Mouse (Mus musculus) C2C12 (cell line): ENCODE data around the gene Ifnar1. TPM values are rescaled to one million over a fixed set of nuclear protein-coding genes. Genes with fewer than 3 reads are reported as not detected.

Source experiments
- H3K27me3 ChIP-seq: one replicate; pipeline ENCODE4 v1.6.1; 2011; ENCODE audit not compliant: control insufficient read depth, insufficient read depth, insufficient read length
- H3K36me3 ChIP-seq: one replicate; pipeline ENCODE4 v1.6.1; 2011; ENCODE audit not compliant: control insufficient read depth, insufficient read depth
- H3K4me3 ChIP-seq: one replicate; pipeline ENCODE4 v1.5.1; 2011; ENCODE audit warnings: mild to moderate bottlenecking, control low read depth; ENCODE audit not compliant: poor library complexity, insufficient read depth, severe bottlenecking
- H3K79me2 ChIP-seq: one replicate; pipeline ENCODE4 v1.6.1; 2011; ENCODE audit not compliant: control insufficient read depth, insufficient read depth
- H3K79me3 ChIP-seq: one replicate; pipeline ENCODE4 v1.6.1; 2011; ENCODE audit warnings: low read depth, control low read depth
- H3ac ChIP-seq: one replicate; pipeline ENCODE3; 2011; ENCODE audit warnings: low read depth; ENCODE audit not compliant: control insufficient read depth, insufficient read length
- CEBPB ChIP-seq: IDR thresholded peaks from one replicate; pipeline ENCODE4 v1.6.1; 2011; ENCODE audit warnings: low read depth, mild to moderate bottlenecking, control low read depth, moderate library complexity
- CTCF ChIP-seq: IDR thresholded peaks from one replicate; pipeline ENCODE4 v1.5.1; 2011; ENCODE audit not compliant: control insufficient read depth, insufficient read depth, insufficient read length
- FOSL1 ChIP-seq: IDR thresholded peaks from one replicate; pipeline ENCODE4 v1.8.0; 2011; ENCODE audit warnings: mild to moderate bottlenecking, low read length; ENCODE audit not compliant: poor library complexity, insufficient read depth, severe bottlenecking
- MAX ChIP-seq: IDR thresholded peaks from one replicate; pipeline ENCODE4 v1.6.1; 2011; ENCODE audit warnings: mild to moderate bottlenecking, control low read depth
- MYOD1 ChIP-seq: IDR thresholded peaks from one replicate; pipeline ENCODE4 v1.6.1; 2011; ENCODE audit warnings: low read depth; ENCODE audit not compliant: control insufficient read depth, insufficient read length
- MYOG ChIP-seq: IDR thresholded peaks from one replicate; pipeline ENCODE4 v1.6.1; 2011; ENCODE audit not compliant: control insufficient read depth, insufficient read length; ENCODE audit errors: extremely low read depth
- USF1 ChIP-seq: IDR thresholded peaks from one replicate; pipeline ENCODE4 v1.6.1; 2011; ENCODE audit warnings: low read depth, mild to moderate bottlenecking, control low read depth, moderate library complexity
- polyA plus RNA-seq: library from polyadenylated mRNA; unstranded; fragments of >200 nt; fragmentation: generic; extraction: Trizol; gene quantifications from one replicate; pipeline ENCODE4 v1.2.1, GENCODE M21; 2012; ENCODE audit warnings: missing spikeins

The Ifnar1 gene
- polyA plus RNA-seq, 1 experiment: 18.1 TPM

DNA sequence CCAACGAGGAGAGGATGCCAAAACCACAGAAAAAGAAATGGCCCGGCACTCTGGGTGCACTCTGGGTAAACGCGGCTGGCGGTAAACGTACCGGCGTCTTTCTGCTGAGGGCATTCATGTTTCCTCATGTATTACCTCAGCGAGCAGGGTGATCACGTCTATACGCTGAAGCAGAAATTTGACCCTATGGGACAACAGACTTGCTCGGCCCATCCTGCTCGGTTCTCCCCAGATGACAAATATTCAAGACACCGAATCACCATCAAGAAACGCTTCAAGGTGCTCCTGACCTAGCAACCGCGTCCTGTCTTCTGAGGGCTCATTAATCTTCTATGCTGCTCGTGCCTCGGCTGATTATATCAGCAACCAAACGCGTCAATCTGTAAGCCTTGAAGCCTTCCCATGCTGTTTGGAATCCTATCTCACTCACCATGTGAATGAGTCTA lies 26.7 kb upstream of the Ifnar1 start:
- no peaks in the 10 kb centered on the region for H3K27me3 ChIP-seq
- TF ChIP-seq MAX: no peak
- no peak for TF ChIP-seq MYOD1
- TF ChIP-seq CTCF: no peak
- no peak for TF ChIP-seq FOSL1
- no peak for TF ChIP-seq CEBPB
- no peak for TF ChIP-seq USF1
- no peak for TF ChIP-seq MYOG

DNA sequence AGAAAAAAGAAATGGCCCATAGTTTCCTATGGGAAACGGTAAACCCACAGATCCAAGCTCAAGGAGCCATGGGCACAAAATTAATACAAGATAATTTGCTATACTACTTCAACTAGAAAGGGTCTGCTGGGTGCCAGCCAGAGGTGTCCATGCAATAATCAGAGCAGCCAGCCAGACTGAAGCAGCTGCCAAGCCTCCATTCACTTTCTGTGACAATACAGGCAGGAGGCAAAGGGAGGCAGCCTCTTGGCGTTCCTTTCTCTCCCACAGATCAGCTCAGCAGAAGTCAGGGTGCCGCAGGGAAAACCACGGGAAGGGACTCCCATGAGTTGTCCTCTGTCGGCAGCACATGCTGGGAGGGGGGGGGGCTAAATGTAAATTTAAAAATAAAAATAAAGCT lies 26.1 kb upstream of the Ifnar1 start:
- no peaks in the 10 kb centered on the region for H3K79me3 ChIP-seq
- no peak overlapping the region for H3ac ChIP-seq
- H3K27me3 ChIP-seq: no peaks in the 10 kb centered on the region
- no peaks in the 10 kb centered on the region for H3K36me3 ChIP-seq
- no peak for TF ChIP-seq USF1
- TF ChIP-seq MYOG: no peak
- no peak for TF ChIP-seq MAX
- TF ChIP-seq MYOD1: no peak
- TF ChIP-seq CEBPB: no peak
- TF ChIP-seq FOSL1: no peak
- no peak for TF ChIP-seq CTCF
- no peaks in the 10 kb centered on the region for H3K79me2 ChIP-seq
- no peak overlapping the region for H3K4me3 ChIP-seq

More for the DNA sequence above, 26.7 kb upstream of the Ifnar1 start:
- H3K4me3 ChIP-seq: no peak overlapping the region
- H3ac ChIP-seq: no peak overlapping the region
- H3K36me3 ChIP-seq: no peaks in the 10 kb centered on the region
- H3K79me2 ChIP-seq: no peaks in the 10 kb centered on the region
- H3K79me3 ChIP-seq: no peaks in the 10 kb centered on the region

DNA sequence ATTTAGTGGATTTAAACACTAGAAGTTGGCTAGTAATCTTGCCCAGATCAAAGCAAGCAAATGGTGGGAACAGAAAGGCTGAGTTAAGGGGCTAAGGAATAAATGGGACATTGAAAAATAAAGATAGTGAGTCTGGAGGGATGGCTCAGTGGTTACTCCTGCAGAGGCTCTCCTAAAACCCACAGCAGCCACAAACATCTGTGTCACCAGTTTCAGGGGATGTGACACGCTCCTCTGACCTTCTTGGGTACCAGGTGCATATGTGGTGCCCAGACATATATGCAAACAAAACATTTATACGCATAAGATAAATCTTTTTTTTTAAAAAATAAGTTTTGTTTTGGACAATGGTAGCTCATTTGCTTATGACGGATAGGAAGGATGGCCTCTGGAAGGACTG lies 25.6 kb upstream of the Ifnar1 start:
- Histone ChIP-seq H3K27me3 (no peaks in the 10 kb centered on the region), H3K4me3 (no peak overlapping the region), H3K79me2 (no peaks in the 10 kb centered on the region), H3K79me3 (no peaks in the 10 kb centered on the region), H3K36me3 (no peaks in the 10 kb centered on the region), H3ac (no peak overlapping the region)
- TF ChIP-seq CTCF: no peak
- TF ChIP-seq MYOD1: no peak
- no peak for TF ChIP-seq CEBPB
- TF ChIP-seq FOSL1: no peak
- TF ChIP-seq MYOG: no peak
- TF ChIP-seq USF1: no peak
- no peak for TF ChIP-seq MAX

DNA sequence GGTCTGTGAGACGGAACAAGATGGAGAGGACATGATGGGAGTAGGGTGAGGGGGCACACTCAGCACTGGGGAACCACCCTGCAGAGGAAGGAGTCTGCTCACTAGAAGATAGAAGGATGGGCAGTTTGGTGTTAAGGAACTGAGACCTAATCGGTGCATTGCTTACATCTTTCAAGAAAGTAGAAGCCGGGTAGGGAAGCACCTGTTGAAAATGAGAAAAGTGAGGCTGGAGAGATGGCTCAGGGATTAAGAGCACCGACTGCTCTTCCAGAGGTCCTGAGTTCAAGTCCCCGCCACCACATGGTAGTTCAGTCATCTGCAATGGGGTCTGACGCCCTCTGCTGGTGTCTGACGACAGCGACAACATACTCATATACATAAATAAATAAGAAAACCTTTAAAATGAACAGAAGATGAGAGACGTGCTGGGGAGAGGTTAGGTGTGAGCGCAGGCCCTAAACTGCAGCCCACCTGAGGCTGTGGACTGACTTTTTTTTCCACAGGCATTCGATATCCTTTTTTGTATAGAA lies 25.1 kb upstream of the Ifnar1 start:
- H3K79me2 ChIP-seq: no peaks in the 10 kb centered on the region
- H3K36me3 ChIP-seq: no peaks in the 10 kb centered on the region
- H3K27me3 ChIP-seq: no peaks in the 10 kb centered on the region
- no peak for TF ChIP-seq MYOG
- no peak for TF ChIP-seq CEBPB
- H3K4me3 ChIP-seq: no peak overlapping the region
- H3K79me3 ChIP-seq: no peaks in the 10 kb centered on the region
- no peak overlapping the region for H3ac ChIP-seq

DNA sequence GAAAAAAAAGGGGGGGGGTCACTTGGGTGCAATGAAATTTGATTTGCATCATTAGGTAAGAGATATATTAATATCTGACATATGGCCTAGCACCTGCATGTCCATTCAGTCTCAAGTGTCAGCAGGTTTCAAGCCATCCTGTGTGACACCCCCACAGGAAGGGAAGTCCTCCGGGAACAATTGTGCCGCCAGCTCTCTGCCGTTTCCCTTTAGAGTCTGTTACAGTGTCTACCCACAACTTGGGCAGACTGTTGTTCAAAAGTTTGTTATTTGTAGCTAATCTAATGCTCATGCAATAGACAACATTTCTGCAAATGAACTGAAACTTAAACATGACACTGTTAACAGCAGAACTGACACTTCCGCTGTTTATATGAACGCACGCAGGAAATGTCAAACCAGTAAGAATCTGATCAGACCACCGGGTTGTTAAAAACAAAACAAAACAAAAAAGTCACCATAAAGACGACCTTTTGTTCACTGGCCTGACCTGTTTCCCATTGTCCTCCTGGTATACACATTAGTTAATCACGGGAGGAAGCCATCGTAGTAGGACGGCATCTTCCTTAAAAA lies 23.9 kb upstream of the Ifnar1 start:
- TF ChIP-seq MYOG (no peak), MYOD1 (no peak), FOSL1 (no peak), CTCF (no peak), USF1 (no peak), MAX (no peak), CEBPB (no peak)
- Histone ChIP-seq H3K79me2 (no peaks in the 10 kb centered on the region), H3K27me3 (no peaks in the 10 kb centered on the region), H3K36me3 (no peaks in the 10 kb centered on the region), H3ac (no peak overlapping the region), H3K4me3 (no peak overlapping the region), H3K79me3 (no peaks in the 10 kb centered on the region)

DNA sequence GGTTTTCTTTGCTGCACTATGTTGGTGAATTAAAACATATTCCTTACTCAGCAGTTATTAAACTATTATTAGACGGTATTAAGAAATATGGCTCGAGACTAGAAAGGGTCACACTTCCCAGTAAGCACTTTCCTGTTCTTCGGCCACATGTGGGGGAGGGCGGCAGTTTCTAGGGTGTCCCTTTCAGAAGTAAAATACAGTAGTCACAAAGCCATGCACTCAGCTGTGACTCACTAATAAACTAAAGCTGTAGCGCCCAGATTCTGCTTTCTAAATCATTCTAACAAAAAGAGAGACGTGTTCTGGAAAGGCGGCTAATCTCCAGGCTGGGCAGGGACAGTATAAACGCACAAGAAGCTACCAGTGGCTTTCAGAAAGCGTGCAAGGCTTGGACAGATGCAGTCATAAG lies 23.3 kb upstream of the Ifnar1 start:
- Histone ChIP-seq H3K4me3 (no peak overlapping the region), H3K27me3 (no peaks in the 10 kb centered on the region), H3K79me3 (no peaks in the 10 kb centered on the region), H3K36me3 (no peaks in the 10 kb centered on the region), H3ac (no peak overlapping the region), H3K79me2 (no peaks in the 10 kb centered on the region)
- TF ChIP-seq FOSL1 (no peak), MYOD1 (no peak), CEBPB (no peak), MAX (no peak), CTCF (no peak), MYOG (no peak), USF1 (no peak)
